Mouse (Mus musculus): ENCODE results near the gene Avp. TPM values are rescaled to one million over a fixed set of nuclear protein-coding genes. Genes with fewer than 3 reads are reported as not detected.

Gene Avp
- total RNA-seq (2017) = not detected in 2 replicates

- ATAC-seq (replicated peaks in 1 of 2; ENCODE audit: insufficient read depth in 1 of 2, low FRiP score in 2 of 2, low TSS enrichment in 1 of 2, low read depth in 1 of 2, poor library complexity in 2 of 2, severe bottlenecking in 2 of 2) = no peak
Measured at GRCm38 (mm10) chr2:130582552-130582951, at the start of gene Avp. TSS of gene Avp (minus strand) at chr2:130582554.

- ATAC-seq (replicated peaks in 1 of 2; ENCODE audit: insufficient read depth in 1 of 2, low FRiP score in 2 of 2, low TSS enrichment in 1 of 2, low read depth in 1 of 2, poor library complexity in 2 of 2, severe bottlenecking in 2 of 2) = peak; percentile 80 to 83
Measured at GRCm38 (mm10) chr2:130629839-130630203, 47.5 kb upstream of the Avp start, which contains the start of the genes Fastkd5 and Ubox5. TSS of gene Fastkd5 (minus strand) at chr2:130630027. TSS of gene Ubox5 (minus strand) at chr2:130630038.

- ATAC-seq (replicated peaks in 1 of 2; ENCODE audit: insufficient read depth in 1 of 2, low FRiP score in 2 of 2, low TSS enrichment in 1 of 2, low read depth in 1 of 2, poor library complexity in 2 of 2, severe bottlenecking in 2 of 2) = peak; percentile 30 to 34; a peak in 3 of 4 replicates
Measured at GRCm38 (mm10) chr2:130629080-130629838, 46.9 kb upstream of the Avp start.

GRCm38 (mm10) chr2:130628424-130628823 lies 46.1 kb upstream of the Avp start:
- no peak for ATAC-seq (replicated peaks in 1 of 2; ENCODE audit: insufficient read depth in 1 of 2, low FRiP score in 2 of 2, low TSS enrichment in 1 of 2, low read depth in 1 of 2, poor library complexity in 2 of 2, severe bottlenecking in 2 of 2)

GRCm38 (mm10) chr2:130618972-130619371 lies 36.6 kb upstream of the Avp start:
- no peak for ATAC-seq (replicated peaks in 1 of 2; ENCODE audit: insufficient read depth in 1 of 2, low FRiP score in 2 of 2, low TSS enrichment in 1 of 2, low read depth in 1 of 2, poor library complexity in 2 of 2, severe bottlenecking in 2 of 2)

GRCm38 (mm10) chr2:130613091-130613490 lies 30.7 kb upstream of the Avp start:
- ATAC-seq (replicated peaks in 1 of 2; ENCODE audit: insufficient read depth in 1 of 2, low FRiP score in 2 of 2, low TSS enrichment in 1 of 2, low read depth in 1 of 2, poor library complexity in 2 of 2, severe bottlenecking in 2 of 2) = no peak

- no peak for ATAC-seq (replicated peaks in 1 of 2; ENCODE audit: insufficient read depth in 1 of 2, low FRiP score in 2 of 2, low TSS enrichment in 1 of 2, low read depth in 1 of 2, poor library complexity in 2 of 2, severe bottlenecking in 2 of 2)
Measured at GRCm38 (mm10) chr2:130602195-130602594, 19.8 kb upstream of the Avp start.

GRCm38 (mm10) chr2:130598399-130598798 lies 16.0 kb upstream of the Avp start:
- ATAC-seq (replicated peaks in 1 of 2; ENCODE audit: insufficient read depth in 1 of 2, low FRiP score in 2 of 2, low TSS enrichment in 1 of 2, low read depth in 1 of 2, poor library complexity in 2 of 2, severe bottlenecking in 2 of 2) = no peak

- ATAC-seq (replicated peaks in 1 of 2; ENCODE audit: insufficient read depth in 1 of 2, low FRiP score in 2 of 2, low TSS enrichment in 1 of 2, low read depth in 1 of 2, poor library complexity in 2 of 2, severe bottlenecking in 2 of 2) = peak; percentile 51 to 62; a peak in 2 of 4 replicates
Measured at GRCm38 (mm10) chr2:130597601-130598010, 15.3 kb upstream of the Avp start.

- no peak for ATAC-seq (replicated peaks in 1 of 2; ENCODE audit: insufficient read depth in 1 of 2, low FRiP score in 2 of 2, low TSS enrichment in 1 of 2, low read depth in 1 of 2, poor library complexity in 2 of 2, severe bottlenecking in 2 of 2)
Measured at GRCm38 (mm10) chr2:130595596-130595995, 13.2 kb upstream of the Avp start.

- no peak for ATAC-seq (replicated peaks in 1 of 2; ENCODE audit: insufficient read depth in 1 of 2, low FRiP score in 2 of 2, low TSS enrichment in 1 of 2, low read depth in 1 of 2, poor library complexity in 2 of 2, severe bottlenecking in 2 of 2)
Measured at GRCm38 (mm10) chr2:130591016-130591415, 8.7 kb upstream of the Avp start.

GRCm38 (mm10) chr2:130589761-130590160 lies 7.4 kb upstream of the Avp start:
- no peak for ATAC-seq (replicated peaks in 1 of 2; ENCODE audit: insufficient read depth in 1 of 2, low FRiP score in 2 of 2, low TSS enrichment in 1 of 2, low read depth in 1 of 2, poor library complexity in 2 of 2, severe bottlenecking in 2 of 2)

- no peak for ATAC-seq (replicated peaks in 1 of 2; ENCODE audit: insufficient read depth in 1 of 2, low FRiP score in 2 of 2, low TSS enrichment in 1 of 2, low read depth in 1 of 2, poor library complexity in 2 of 2, severe bottlenecking in 2 of 2)
Measured at GRCm38 (mm10) chr2:130589157-130589556, 6.8 kb upstream of the Avp start.

- ATAC-seq (replicated peaks in 1 of 2; ENCODE audit: insufficient read depth in 1 of 2, low FRiP score in 2 of 2, low TSS enrichment in 1 of 2, low read depth in 1 of 2, poor library complexity in 2 of 2, severe bottlenecking in 2 of 2) = no peak
Measured at GRCm38 (mm10) chr2:130588373-130588772, 6.0 kb upstream of the Avp start.

- no peak for ATAC-seq (replicated peaks in 1 of 2; ENCODE audit: insufficient read depth in 1 of 2, low FRiP score in 2 of 2, low TSS enrichment in 1 of 2, low read depth in 1 of 2, poor library complexity in 2 of 2, severe bottlenecking in 2 of 2)
Measured at GRCm38 (mm10) chr2:130586016-130586415, 3.7 kb upstream of the Avp start.

GRCm38 (mm10) chr2:130583902-130584560 lies 1.7 kb upstream of the Avp start:
- no peak for ATAC-seq (replicated peaks in 1 of 2; ENCODE audit: insufficient read depth in 1 of 2, low FRiP score in 2 of 2, low TSS enrichment in 1 of 2, low read depth in 1 of 2, poor library complexity in 2 of 2, severe bottlenecking in 2 of 2)

- no peak for ATAC-seq (replicated peaks in 1 of 2; ENCODE audit: insufficient read depth in 1 of 2, low FRiP score in 2 of 2, low TSS enrichment in 1 of 2, low read depth in 1 of 2, poor library complexity in 2 of 2, severe bottlenecking in 2 of 2)
Measured at GRCm38 (mm10) chr2:130581201-130581600, 1.2 kb downstream of the Avp start.

GRCm38 (mm10) chr2:130579791-130580190 lies 2.6 kb downstream of the Avp start:
- no peak for ATAC-seq (replicated peaks in 1 of 2; ENCODE audit: insufficient read depth in 1 of 2, low FRiP score in 2 of 2, low TSS enrichment in 1 of 2, low read depth in 1 of 2, poor library complexity in 2 of 2, severe bottlenecking in 2 of 2)

- ATAC-seq (replicated peaks in 1 of 2; ENCODE audit: insufficient read depth in 1 of 2, low FRiP score in 2 of 2, low TSS enrichment in 1 of 2, low read depth in 1 of 2, poor library complexity in 2 of 2, severe bottlenecking in 2 of 2) = no peak; a peak in 1 of 4 replicates
Measured at GRCm38 (mm10) chr2:130578148-130578547, 4.2 kb downstream of the Avp start.

All from hematopoietic stem cell, adult 5-6 weeks (primary cell).